Mouse (Mus musculus) stomach, embryonic 16.5 days (tissue): ENCODE measurements around the gene Fam181b. TPM values are rescaled to one million over a fixed set of nuclear protein-coding genes. Genes with fewer than 3 reads are reported as not detected.

Source experiments
- ATAC-seq: fragments of 200-750 bp; cut with Nextera tagmentation; 2 replicates; pipeline ENCODE4 v1.8.0; 2017; ENCODE audit warnings: moderate number of reproducible peaks, moderate TSS enrichment; ENCODE audit not compliant: insufficient read depth, low FRiP score
- H3K27ac ChIP-seq: fragments of 300-500 bp; sonication (generic); 2 replicates; pipeline ENCODE4 v1.5.1; 2014; ENCODE audit warnings: low read length
- H3K27me3 ChIP-seq: fragments of 300-500 bp; sonication (generic); 2 replicates; pipeline ENCODE4 v1.6.1; 2014; ENCODE audit warnings: low read length, control low read depth, mixed read lengths; ENCODE audit not compliant: control insufficient read depth, insufficient read depth
- H3K36me3 ChIP-seq: fragments of 300-500 bp; sonication (generic); 2 replicates; pipeline ENCODE4 v1.6.1; 2014; ENCODE audit warnings: low read length; ENCODE audit not compliant: control insufficient read depth, insufficient read depth
- H3K4me1 ChIP-seq: fragments of 300-500 bp; sonication (generic); 2 replicates; pipeline ENCODE4 v1.6.1; 2014; ENCODE audit warnings: low read length, control low read depth, mixed read lengths; ENCODE audit not compliant: control insufficient read depth, insufficient read depth
- H3K4me2 ChIP-seq: fragments of 300-500 bp; sonication (generic); 2 replicates; pipeline ENCODE4 v1.6.1; 2014; ENCODE audit warnings: low read depth, low read length, mixed read lengths
- H3K4me3 ChIP-seq: fragments of 300-500 bp; sonication (generic); replicated peaks from 2 replicates; pipeline ENCODE4 v1.5.1; 2014; ENCODE audit warnings: mild to moderate bottlenecking, low read length
- H3K9ac ChIP-seq: fragments of 300-500 bp; sonication (generic); 2 replicates; pipeline ENCODE4 v1.6.1; 2014; ENCODE audit warnings: low read length
- H3K9me3 ChIP-seq: fragments of 300-500 bp; sonication (generic); replicated peaks from 2 replicates; pipeline ENCODE4 v1.6.1; 2016; ENCODE audit warnings: low read length, control low read depth; ENCODE audit not compliant: control insufficient read depth
- WGBS: fragments of 180-500 bp; shearing (Covaris S2); extraction: QIAGEN DNeasy Blood & Tissue Kit; methylation state at CpG from one replicate; pipeline ENCODE4 v1.1.7; 2014; 5-methylcytosine and 5-hydroxymethylcytosine counted together
- polyA plus RNA-seq: library from polyadenylated mRNA; unstranded; fragments of >200 nt; fragmentation: Nextera tagmentation; extraction: Ambion mirVana; gene quantifications from 2 replicates; pipeline ENCODE4 v1.2.1, GENCODE M21; 2015

Gene Fam181b
- polyA plus RNA-seq, 1 experiment from 2014 or later, result 2.9 TPM

DNA sequence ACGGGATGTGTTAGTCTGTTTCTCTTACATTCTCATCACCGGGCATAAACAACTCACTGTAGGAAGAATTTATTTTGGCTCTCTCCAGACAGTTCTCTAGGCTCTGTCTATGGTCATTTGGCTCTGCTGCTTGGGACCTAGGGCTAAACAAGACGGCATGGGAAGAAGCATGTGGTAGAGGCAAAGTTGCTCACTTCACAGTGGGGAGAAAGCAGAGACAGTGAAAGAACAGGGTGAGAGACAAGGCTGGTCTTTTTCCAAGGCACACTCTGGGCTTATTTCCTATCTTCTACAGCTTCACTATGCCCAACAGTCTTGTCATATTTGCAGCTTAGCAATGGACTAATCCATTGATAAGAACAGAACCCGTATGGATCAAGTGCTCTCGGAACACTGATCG lies 31.4 kb downstream of the Fam181b start:
- no peak overlapping the region for H3K4me3 ChIP-seq
- ATAC-seq, result no peak
- no peak overlapping the region for H3K4me2 ChIP-seq
- no peaks in the 10 kb centered on the region for H3K9me3 ChIP-seq
- no peaks in the 10 kb centered on the region for H3K27me3 ChIP-seq
- H3K36me3 ChIP-seq, result no peaks in the 10 kb centered on the region
- no peak overlapping the region for H3K27ac ChIP-seq
- 78% methylated on average over 6 of the region's 6 CpGs for WGBS
- no peaks in the 10 kb centered on the region for H3K4me1 ChIP-seq
- no peak overlapping the region for H3K9ac ChIP-seq

DNA sequence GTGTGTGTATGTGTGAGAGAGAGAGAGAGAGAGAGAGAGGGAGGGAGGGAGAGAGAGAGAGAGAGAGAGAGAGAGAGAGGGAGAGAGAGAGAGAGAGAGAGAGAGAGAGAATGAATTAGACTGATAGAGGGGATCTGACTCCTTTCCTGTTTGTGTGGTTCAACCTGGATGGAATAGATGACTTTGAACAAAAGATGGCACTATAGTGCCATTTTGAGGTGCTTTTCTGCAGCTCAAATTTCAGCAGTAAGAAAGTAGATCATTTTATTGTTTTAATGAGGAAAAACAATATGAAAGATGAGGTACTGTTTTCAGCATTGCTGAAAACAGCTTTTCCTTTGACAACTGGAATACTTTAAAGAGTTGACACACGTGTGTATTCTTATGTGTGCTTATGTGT lies 37.9 kb downstream of the Fam181b start:
- no peak overlapping the region for H3K9ac ChIP-seq
- H3K4me1 ChIP-seq, result no peaks in the 10 kb centered on the region
- ATAC-seq, result no peak
- H3K4me3 ChIP-seq, result no peak overlapping the region
- no peaks in the 10 kb centered on the region for H3K9me3 ChIP-seq
- no peak overlapping the region for H3K27ac ChIP-seq
- H3K4me2 ChIP-seq, result no peak overlapping the region
- H3K27me3 ChIP-seq, result no peaks in the 10 kb centered on the region
- 54% methylated on average over 1 of the region's 1 CpGs for WGBS
- no peaks in the 10 kb centered on the region for H3K36me3 ChIP-seq

DNA sequence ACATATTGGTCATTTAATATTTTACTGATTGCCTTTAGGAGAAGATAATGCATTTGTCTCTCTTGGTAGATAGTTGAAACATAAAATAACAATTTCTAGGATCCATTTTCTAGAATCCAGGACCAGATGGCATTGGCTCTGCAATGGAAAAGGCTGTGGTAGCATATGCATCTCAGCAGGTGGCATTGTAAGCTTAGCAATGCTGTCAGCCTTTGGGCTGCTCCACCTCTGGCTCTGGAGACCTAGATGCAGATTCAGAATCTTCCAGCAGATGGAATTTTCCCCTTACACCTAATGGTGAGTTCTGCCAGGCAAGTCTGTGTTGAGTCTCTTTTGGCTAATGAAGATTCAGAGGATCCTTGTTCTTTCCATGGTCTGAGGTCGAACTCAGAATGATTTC lies 44.3 kb downstream of the Fam181b start:
- ATAC-seq, result no peak
- no peak overlapping the region for H3K4me2 ChIP-seq
- no peak overlapping the region for H3K9ac ChIP-seq
- no peak overlapping the region for H3K4me3 ChIP-seq
- H3K4me1 ChIP-seq, result no peaks in the 10 kb centered on the region
- no peaks in the 10 kb centered on the region for H3K27me3 ChIP-seq
- WGBS, result 71% methylated on average over 1 of the region's 1 CpGs
- H3K27ac ChIP-seq, result no peak overlapping the region
- no peaks in the 10 kb centered on the region for H3K9me3 ChIP-seq
- no peaks in the 10 kb centered on the region for H3K36me3 ChIP-seq

Other genes starting within 250 kb of the Fam181b start
- gene Ddias, start 205.6 kb upstream of the Fam181b start, polyA plus RNA-seq, result 9.2 and 10.6 TPM in 2 replicates
- 24.3 and 24.7 TPM in 2 replicates for gene Prcp, start 205.4 kb upstream of the Fam181b start, polyA plus RNA-seq